Mouse (Mus musculus) MEL (cell line): ENCODE measurements around the gene Tmtc1. TPM values are rescaled to one million over a fixed set of nuclear protein-coding genes. Genes with fewer than 3 reads are reported as not detected.

Source experiments
- DNase-seq: peaks from one replicate; pipeline ENCODE4 v3.0.0; 2011; ENCODE audit warnings: low read depth, low spot score
- H3K27ac ChIP-seq: 2 replicates; pipeline ENCODE4 v1.5.1; 2012; ENCODE audit warnings: low read depth, mild to moderate bottlenecking, control low read depth, low read length, moderate library complexity; ENCODE audit not compliant: control insufficient read depth
- H3K27me3 ChIP-seq, 2 experiments: fragments of 150-350 bp in 1 of 2; sonication (generic) in 1 of 2; 2 replicates each; pipeline ENCODE4 v1.6.1; 2012; ENCODE audit warnings: low read length in 2 of 2, mild to moderate bottlenecking in 2 of 2, improper control_type of control experiment in 1 of 2, moderate library complexity in 1 of 2; ENCODE audit not compliant: insufficient read depth in 2 of 2, control insufficient read depth in 1 of 2
- H3K36me3 ChIP-seq, 2 experiments: 2 replicates each; pipeline ENCODE4 v1.6.1; 2012 to 2014; ENCODE audit warnings: low read length in 2 of 2, improper control_type of control experiment in 1 of 2, inconsistent platforms in 1 of 2, mild to moderate bottlenecking in 1 of 2; ENCODE audit not compliant: insufficient read depth in 2 of 2, control insufficient read depth in 1 of 2
- H3K4me1 ChIP-seq, 2 experiments: fragments of 150-350 bp in 1 of 2; sonication (generic) in 1 of 2; 2 replicates each; pipeline ENCODE4 v1.6.1; 2012; ENCODE audit warnings: low read length in 2 of 2, improper control_type of control experiment in 1 of 2, mild to moderate bottlenecking in 1 of 2; ENCODE audit not compliant: insufficient read depth in 2 of 2, control insufficient read depth in 1 of 2
- H3K4me3 ChIP-seq, 2 experiments: fragments of 150-350 bp in 1 of 2; sonication (generic) in 1 of 2; 2 replicates each; pipeline ENCODE4 v1.5.1; 2012; ENCODE audit warnings: low read depth in 2 of 2, low read length in 2 of 2, mild to moderate bottlenecking in 2 of 2, moderate library complexity in 2 of 2, control low read depth in 1 of 2, improper control_type of control experiment in 1 of 2; ENCODE audit not compliant: control insufficient read depth in 1 of 2, insufficient read depth in 1 of 2
- H3K79me2 ChIP-seq: 2 replicates; pipeline ENCODE4 v1.6.1; 2012; ENCODE audit warnings: mild to moderate bottlenecking, low read length, moderate library complexity; ENCODE audit not compliant: control insufficient read depth, poor library complexity, insufficient read depth
- H3K9ac ChIP-seq: 2 replicates; pipeline ENCODE4 v1.6.1; 2012; ENCODE audit warnings: low read depth, mild to moderate bottlenecking, control low read depth, low read length, moderate library complexity; ENCODE audit not compliant: control insufficient read depth, poor library complexity, severe bottlenecking
- H3K9me3 ChIP-seq: fragments of 150-350 bp; sonication (generic); replicated peaks from 2 replicates; pipeline ENCODE4 v1.6.1; 2012; ENCODE audit warnings: mild to moderate bottlenecking, low read length, improper control_type of control experiment, moderate library complexity; ENCODE audit not compliant: insufficient read depth
- BHLHE40 ChIP-seq: IDR thresholded peaks from 2 replicates; pipeline ENCODE4 v1.6.1; 2012; ENCODE audit warnings: low read depth, mild to moderate bottlenecking, inconsistent platforms, low read length, improper control_type of control experiment, borderline replicate concordance
- CHD1 ChIP-seq: IDR thresholded peaks from 2 replicates; pipeline ENCODE4 v1.6.1; 2012; ENCODE audit warnings: low read depth, mild to moderate bottlenecking, inconsistent platforms, low read length, improper control_type of control experiment
- CHD2 ChIP-seq: IDR thresholded peaks from 2 replicates; pipeline ENCODE4 v1.6.1; 2011; ENCODE audit warnings: low read length, improper control_type of control experiment
- GABPA ChIP-seq: IDR thresholded peaks from 2 replicates; pipeline ENCODE4 v1.6.1; 2012; ENCODE audit warnings: low read depth, mild to moderate bottlenecking, inconsistent platforms, low read length, improper control_type of control experiment, moderate library complexity
- GATA1 ChIP-seq: IDR thresholded peaks from 2 replicates; pipeline ENCODE4 v1.6.1; 2011; ENCODE audit warnings: low read depth, low read length, improper control_type of control experiment
- HCFC1 ChIP-seq: IDR thresholded peaks from 2 replicates; pipeline ENCODE4 v1.6.1; 2012; ENCODE audit warnings: low read depth, mild to moderate bottlenecking, inconsistent platforms, low read length, improper control_type of control experiment, moderate library complexity
- MAFK ChIP-seq: IDR thresholded peaks from 2 replicates; pipeline ENCODE4 v1.6.1; 2011; ENCODE audit warnings: low read depth, mild to moderate bottlenecking, low read length, improper control_type of control experiment, borderline replicate concordance
- MAX ChIP-seq: IDR thresholded peaks from 2 replicates; pipeline ENCODE4 v1.6.1; 2011; ENCODE audit warnings: low read length, improper control_type of control experiment
- MEF2A ChIP-seq: IDR thresholded peaks from 2 replicates; pipeline ENCODE4 v1.6.1; 2014; ENCODE audit warnings: low read depth, mild to moderate bottlenecking, inconsistent platforms, low read length, improper control_type of control experiment; ENCODE audit not compliant: poor library complexity, insufficient replicate concordance, severe bottlenecking; ENCODE audit errors: extremely low read depth
- MXI1 ChIP-seq: IDR thresholded peaks from 2 replicates; pipeline ENCODE4 v1.6.1; 2011; ENCODE audit warnings: mild to moderate bottlenecking, low read depth, low read length, improper control_type of control experiment
- MYC ChIP-seq: IDR thresholded peaks from 2 replicates; pipeline ENCODE4 v1.6.1; 2011; ENCODE audit warnings: low read depth, mild to moderate bottlenecking, low read length, improper control_type of control experiment, moderate library complexity
- NRF1 ChIP-seq: IDR thresholded peaks from 2 replicates; pipeline ENCODE4 v1.6.1; 2014; ENCODE audit warnings: low read depth, mild to moderate bottlenecking, inconsistent platforms, low read length, improper control_type of control experiment, moderate library complexity; ENCODE audit not compliant: poor library complexity, insufficient read depth, severe bottlenecking
- RAD21 ChIP-seq: IDR thresholded peaks from 2 replicates; pipeline ENCODE4 v1.6.1; 2011; ENCODE audit warnings: mild to moderate bottlenecking, low read depth, low read length, improper control_type of control experiment
- RCOR1 ChIP-seq: IDR thresholded peaks from 2 replicates; pipeline ENCODE4 v1.6.1; 2012; ENCODE audit warnings: low read depth, mild to moderate bottlenecking, inconsistent platforms, low read length, improper control_type of control experiment
- SIN3A ChIP-seq: IDR thresholded peaks from 2 replicates; pipeline ENCODE4 v1.6.1; 2012; ENCODE audit warnings: low read length, improper control_type of control experiment, inconsistent platforms
- SMC3 ChIP-seq: IDR thresholded peaks from 2 replicates; pipeline ENCODE4 v1.6.1; 2011; ENCODE audit warnings: low read depth, low read length, improper control_type of control experiment
- TAL1 ChIP-seq: IDR thresholded peaks from 2 replicates; pipeline ENCODE4 v1.6.1; 2012; ENCODE audit warnings: mild to moderate bottlenecking, inconsistent platforms, low read length, moderate library complexity, mixed read lengths
- TBP ChIP-seq: IDR thresholded peaks from 2 replicates; pipeline ENCODE4 v1.8.0; 2011; ENCODE audit warnings: low read depth, low read length, improper control_type of control experiment
- USF1 ChIP-seq: IDR thresholded peaks from 2 replicates; pipeline ENCODE4 v1.6.1; 2014; ENCODE audit warnings: low read depth, mild to moderate bottlenecking, inconsistent platforms, low read length, improper control_type of control experiment, moderate library complexity
- ZKSCAN1 ChIP-seq: IDR thresholded peaks from 2 replicates; pipeline ENCODE4 v1.6.1; 2012; ENCODE audit warnings: low read depth, mild to moderate bottlenecking, inconsistent platforms, low read length, improper control_type of control experiment, moderate library complexity
- ZMIZ1 ChIP-seq: IDR thresholded peaks from 2 replicates; pipeline ENCODE4 v1.6.1; 2012; ENCODE audit warnings: low read depth, mild to moderate bottlenecking, inconsistent platforms, low read length, improper control_type of control experiment, moderate library complexity
- ZNF384 ChIP-seq: IDR thresholded peaks from 2 replicates; pipeline ENCODE4 v1.6.1; 2012; ENCODE audit warnings: low read depth, mild to moderate bottlenecking, inconsistent platforms, low read length, improper control_type of control experiment
- polyA plus RNA-seq, 2 experiments: library from polyadenylated mRNA; stranded (reverse) in 1 of 2; unstranded in 1 of 2; fragments of >175 nt in 1 of 2; fragments of >200 nt in 1 of 2; gene quantifications; 2 replicates each; pipeline versions ENCODE4 v1.2.1 to v1.2.4; 2012; ENCODE audit warnings: low replicate concordance in 2 of 2, low read depth in 1 of 2; ENCODE audit not compliant: insufficient read length in 2 of 2, insufficient read depth in 1 of 2, missing spikeins in 1 of 2
- total RNA-seq: library from RNA; depleted of rRNA; stranded (reverse); fragments of 300-350 nt; gene quantifications from 2 replicates; pipeline ENCODE4 v1.2.3, GENCODE M21; 2012

Gene Tmtc1
- total and polyA plus RNA-seq, 3 experiments = 0.03 TPM; not detected in 2

DNA sequence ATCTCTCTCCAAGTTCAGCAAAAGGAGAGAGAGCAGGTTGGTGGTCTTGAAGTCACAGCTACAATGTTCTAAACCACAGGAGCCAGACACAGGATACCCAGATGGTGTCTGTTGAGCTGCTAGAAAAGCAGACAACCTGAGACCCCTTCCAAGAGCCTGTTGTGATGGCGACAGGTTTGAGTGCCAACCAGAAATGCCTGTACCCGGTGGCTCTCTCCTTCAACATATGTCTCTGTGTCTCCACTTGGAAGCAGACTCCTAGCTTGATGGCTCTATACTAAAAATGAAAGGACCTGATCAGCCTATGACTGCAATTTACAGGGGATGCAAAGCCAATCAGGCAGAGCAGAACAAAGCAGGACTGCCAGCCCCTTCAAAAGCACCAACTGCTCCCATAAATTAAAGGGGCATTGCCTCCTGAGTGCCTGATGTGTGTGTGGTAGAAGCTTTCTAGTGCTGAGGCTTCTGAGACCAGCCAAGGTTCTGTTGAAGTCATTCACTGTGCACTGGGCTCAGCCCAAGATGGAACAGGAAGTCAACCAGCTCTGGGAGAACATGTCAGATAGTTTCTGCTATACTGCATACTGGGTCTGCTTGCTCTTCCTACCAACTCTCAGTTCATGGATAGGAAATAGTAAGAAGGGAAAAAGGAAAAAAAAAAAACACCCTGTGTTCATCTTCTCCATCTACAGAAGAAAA is 37.2 kb downstream of the Tmtc1 start:
- DNase-seq = no peak
- Histone ChIP-seq H3K27me3 (no peaks in the 10 kb centered on the region), H3K27ac (no peak overlapping the region), H3K9ac (no peak overlapping the region), H3K4me1 (no peaks in the 10 kb centered on the region), H3K36me3 (no peaks in the 10 kb centered on the region), H3K9me3 (no peaks in the 10 kb centered on the region), H3K79me2 (no peaks in the 10 kb centered on the region), H3K4me3 (no peak overlapping the region)
- TF ChIP-seq MAFK (no peak), NRF1 (no peak), ZKSCAN1 (no peak), GABPA (no peak), HCFC1 (no peak), TBP (no peak), MYC (no peak), ZMIZ1 (no peak), ZNF384 (no peak), CHD1 (no peak), MEF2A (no peak), RAD21 (no peak), TAL1 (no peak)

DNA sequence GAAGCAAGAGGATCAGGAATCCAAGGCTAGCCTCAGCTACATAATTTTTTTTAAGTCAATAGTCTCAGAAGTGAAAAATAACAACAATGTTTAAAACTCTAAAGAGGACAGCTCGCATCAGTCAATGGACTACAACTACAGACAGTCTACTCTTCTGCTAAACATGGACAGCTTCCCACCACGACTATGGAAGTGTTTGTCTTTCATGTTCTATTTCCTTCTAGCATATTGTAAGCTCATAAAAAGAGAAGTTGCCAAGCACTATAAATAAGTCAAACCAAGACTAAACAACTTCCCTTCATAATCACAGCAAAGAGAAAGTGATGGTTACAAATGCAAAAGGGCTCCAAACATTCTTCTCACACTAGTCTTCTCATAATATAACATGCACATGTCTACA is 38.6 kb downstream of the Tmtc1 start:
- Histone ChIP-seq H3K27ac (no peak overlapping the region), H3K27me3 (no peaks in the 10 kb centered on the region), H3K4me3 (no peak overlapping the region), H3K79me2 (no peaks in the 10 kb centered on the region), H3K9ac (no peak overlapping the region), H3K9me3 (no peaks in the 10 kb centered on the region), H3K36me3 (no peaks in the 10 kb centered on the region), H3K4me1 (no peaks in the 10 kb centered on the region)
- TF ChIP-seq BHLHE40 (no peak), MAX (no peak), MXI1 (no peak), TAL1 (no peak), SIN3A (no peak), CHD2 (no peak), TBP (no peak), MYC (no peak), HCFC1 (no peak), ZKSCAN1 (no peak), RAD21 (no peak), USF1 (no peak), GATA1 (no peak), SMC3 (no peak), RCOR1 (no peak)
- DNase-seq = no peak
